Mouse (Mus musculus): ENCODE data around the gene Fam173b. TPM values are rescaled to one million over a fixed set of nuclear protein-coding genes. Genes with fewer than 3 reads are reported as not detected.

Fam173b gene
- polyA plus RNA-seq, 1 experiment from 2014 or later = 12.3 TPM

DNA sequence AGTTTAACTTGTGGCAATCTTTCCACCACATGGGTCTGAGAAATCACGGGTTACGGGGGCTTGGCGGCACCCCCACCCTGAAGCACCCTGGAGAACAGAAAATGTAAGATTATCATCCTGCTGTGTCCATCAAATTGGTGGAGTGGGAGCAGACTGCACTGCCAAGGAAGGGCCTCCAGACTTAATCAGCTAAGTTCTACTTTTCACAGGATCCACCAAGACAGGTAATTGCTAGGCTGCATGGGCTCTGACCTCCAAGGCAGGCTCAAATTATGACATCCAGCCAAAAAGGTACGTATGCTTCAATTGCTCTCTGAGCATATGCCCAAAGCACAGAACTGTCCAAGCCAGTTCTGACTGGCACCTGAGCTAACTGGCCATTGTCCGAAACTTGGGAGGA is 11.5 kb upstream of the Fam173b start:
- no peak for ATAC-seq (ENCODE audit: low FRiP score, low read depth)
- Histone ChIP-seq H3K27ac (no peak overlapping the region), H3K36me3 (peaks cover 63% of the 10 kb centered on the region), H3K27me3 (replicated peaks) (no peaks in the 10 kb centered on the region), H3K4me1 (no peaks in the 10 kb centered on the region), H3K4me2 (replicated peaks) (no peak overlapping the region), H3K9ac (no peak overlapping the region), H3K4me3 (no peak overlapping the region), H3K9me3 (no peaks in the 10 kb centered on the region)
- 95% methylated on average over 5 of the region's 5 CpGs for WGBS

DNA sequence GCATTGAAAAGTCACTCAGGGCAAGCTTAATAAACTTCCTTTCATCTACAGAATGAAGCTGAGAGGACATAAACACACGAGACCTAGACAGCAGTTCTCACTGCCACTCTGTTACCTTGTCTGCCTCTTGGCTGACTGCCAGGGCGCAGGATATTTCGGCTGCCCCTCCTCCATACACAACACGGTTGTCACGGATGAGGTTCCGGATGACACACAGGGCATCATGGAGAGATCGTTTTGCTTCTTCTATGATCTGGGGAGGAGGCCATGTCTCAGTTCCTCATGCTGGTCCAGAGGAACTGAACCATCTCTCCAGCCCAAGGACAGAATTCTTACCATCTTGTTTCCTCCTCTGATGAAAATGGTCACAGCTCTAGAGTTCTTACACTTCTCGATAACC is 9.1 kb upstream of the Fam173b start:
- H3K4me3 ChIP-seq = no peak overlapping the region
- no peaks in the 10 kb centered on the region for H3K4me1 ChIP-seq
- peaks cover 77% of the 10 kb centered on the region for H3K36me3 ChIP-seq
- no peak overlapping the region for H3K27ac ChIP-seq
- 94% methylated on average over 8 of the region's 8 CpGs for WGBS
- no peak for ATAC-seq (ENCODE audit: low FRiP score, low read depth)
- no peaks in the 10 kb centered on the region for H3K9me3 ChIP-seq
- no peaks in the 10 kb centered on the region for H3K27me3 ChIP-seq (replicated peaks)
- no peak overlapping the region for H3K4me2 ChIP-seq (replicated peaks)
- H3K9ac ChIP-seq = no peak overlapping the region

DNA sequence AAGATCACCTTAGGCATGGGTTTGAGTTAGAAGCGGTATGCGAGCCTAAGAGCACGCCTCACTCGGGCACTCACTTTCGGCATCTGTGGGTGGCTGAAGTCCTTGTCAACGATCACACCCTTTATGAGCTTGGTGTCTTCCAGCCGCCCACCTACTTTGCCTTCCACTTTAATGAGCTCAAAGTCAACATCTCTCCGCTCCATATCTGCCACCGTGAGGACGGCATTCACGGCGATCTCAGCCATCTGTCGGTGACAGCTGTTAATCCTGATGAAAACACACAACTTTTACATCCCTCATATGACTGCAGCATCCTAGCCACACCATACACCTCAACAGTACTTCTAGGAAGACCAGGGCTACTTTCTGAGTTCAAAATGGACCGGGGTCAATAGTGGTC is 7.4 kb upstream of the Fam173b start:
- Histone ChIP-seq H3K36me3 (peaks cover 80% of the 10 kb centered on the region), H3K27ac (no peak overlapping the region), H3K4me2 (replicated peaks) (no peak overlapping the region), H3K4me3 (no peak overlapping the region), H3K9me3 (no peaks in the 10 kb centered on the region), H3K4me1 (peaks cover 4% of the 10 kb centered on the region), H3K9ac (no peak overlapping the region), H3K27me3 (replicated peaks) (no peaks in the 10 kb centered on the region)
- no peak for ATAC-seq (ENCODE audit: low FRiP score, low read depth)
- whole genome bisulfite sequencing = 91% methylated on average over 14 of the region's 14 CpGs

DNA sequence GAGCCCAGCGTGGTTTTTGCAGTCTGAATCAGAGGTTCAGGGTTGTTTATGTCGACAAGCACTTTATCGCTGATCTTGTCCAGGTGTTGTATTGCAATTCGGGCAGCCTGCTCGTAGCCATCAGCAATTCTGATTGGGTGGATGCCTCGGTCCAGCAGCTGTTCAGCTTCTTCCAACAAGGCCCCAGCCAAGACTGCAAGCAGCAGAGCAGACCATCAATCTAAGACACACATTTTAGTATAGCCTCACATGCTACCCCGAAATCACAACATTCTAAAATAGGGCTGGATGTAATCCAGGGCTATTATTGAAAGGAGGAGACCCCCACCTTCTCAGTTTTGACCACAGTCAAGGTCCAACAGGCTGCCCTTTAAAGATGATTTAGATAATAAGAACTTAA is 6.0 kb upstream of the Fam173b start:
- Histone ChIP-seq H3K4me3 (no peak overlapping the region), H3K36me3 (peaks cover 66% of the 10 kb centered on the region), H3K9me3 (no peaks in the 10 kb centered on the region), H3K4me1 (peaks cover 18% of the 10 kb centered on the region), H3K27me3 (replicated peaks) (no peaks in the 10 kb centered on the region), H3K9ac (no peak overlapping the region), H3K4me2 (replicated peaks) (no peak overlapping the region), H3K27ac (no peak overlapping the region)
- ATAC-seq (ENCODE audit: low FRiP score, low read depth) = no peak
- 94% methylated on average over 7 of the region's 7 CpGs for WGBS

DNA sequence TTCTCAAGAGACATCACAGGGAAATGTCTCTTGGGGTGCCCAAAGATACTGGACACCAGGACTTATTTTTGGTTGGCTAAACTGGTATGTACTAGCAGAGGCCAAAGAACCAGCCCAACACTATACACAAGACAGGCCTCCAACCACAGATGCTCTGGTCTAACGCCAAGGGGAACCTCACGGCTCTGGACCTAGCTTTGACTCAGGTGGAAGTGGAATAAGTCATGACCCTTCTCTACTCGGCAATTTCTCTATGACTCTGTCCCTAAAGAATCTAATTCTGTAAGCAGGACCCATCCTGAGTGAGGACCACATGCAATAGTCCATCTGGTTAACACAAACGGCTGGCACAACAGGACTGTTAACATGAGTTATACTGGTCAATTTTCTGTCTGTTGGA is 1.8 kb upstream of the Fam173b start:
- H3K4me3 ChIP-seq = no peak overlapping the region
- no peak overlapping the region for H3K27ac ChIP-seq
- H3K4me1 ChIP-seq = peaks cover 21% of the 10 kb centered on the region
- H3K9ac ChIP-seq = 0 out of 2 replicates have a peak overlapping the region, but pooled peaks have one; percentile 17
- no peaks in the 10 kb centered on the region for H3K27me3 ChIP-seq (replicated peaks)
- H3K4me2 ChIP-seq (replicated peaks) = peak overlapping the region; percentile 98
- no peak for ATAC-seq (ENCODE audit: low FRiP score, low read depth)
- no peaks in the 10 kb centered on the region for H3K9me3 ChIP-seq
- H3K36me3 ChIP-seq = peaks cover 24% of the 10 kb centered on the region
- 75% methylated on average over 4 of the region's 4 CpGs for WGBS

DNA sequence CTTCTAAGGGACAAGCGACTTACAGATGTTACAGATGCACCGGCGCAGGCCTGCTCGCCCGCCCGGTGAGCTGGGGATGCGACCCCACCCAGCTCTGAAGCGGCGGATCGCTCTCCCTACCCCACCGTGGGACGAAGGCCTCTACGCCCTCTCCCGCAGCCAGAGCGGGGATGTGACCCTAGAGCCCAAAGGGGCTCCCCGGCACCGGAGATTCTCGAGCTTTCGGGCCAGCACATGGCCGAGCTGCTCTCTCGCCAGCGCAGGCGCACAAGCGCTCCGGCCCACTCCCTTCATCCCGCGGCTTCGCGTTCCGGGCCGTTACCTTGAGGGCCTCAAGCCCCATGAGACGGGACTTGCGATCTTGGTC is 390 bp upstream of the Fam173b start:
- peaks cover 11% of the 10 kb centered on the region for H3K36me3 ChIP-seq
- peak overlapping the region; percentile 93 for H3K4me3 ChIP-seq
- ATAC-seq (ENCODE audit: low FRiP score, low read depth) = peak; percentile 73
- under 1% methylated on average over 33 of the region's 33 CpGs for WGBS
- no peaks in the 10 kb centered on the region for H3K27me3 ChIP-seq (replicated peaks)
- peaks cover 21% of the 10 kb centered on the region for H3K4me1 ChIP-seq
- peak overlapping the region; percentile 98 for H3K4me2 ChIP-seq (replicated peaks)
- peak overlapping the region; percentile 29; the same call in 1 of the 2 replicates for H3K27ac ChIP-seq
- peak overlapping the region; percentile 95 for H3K9ac ChIP-seq
- H3K9me3 ChIP-seq = no peaks in the 10 kb centered on the region

DNA sequence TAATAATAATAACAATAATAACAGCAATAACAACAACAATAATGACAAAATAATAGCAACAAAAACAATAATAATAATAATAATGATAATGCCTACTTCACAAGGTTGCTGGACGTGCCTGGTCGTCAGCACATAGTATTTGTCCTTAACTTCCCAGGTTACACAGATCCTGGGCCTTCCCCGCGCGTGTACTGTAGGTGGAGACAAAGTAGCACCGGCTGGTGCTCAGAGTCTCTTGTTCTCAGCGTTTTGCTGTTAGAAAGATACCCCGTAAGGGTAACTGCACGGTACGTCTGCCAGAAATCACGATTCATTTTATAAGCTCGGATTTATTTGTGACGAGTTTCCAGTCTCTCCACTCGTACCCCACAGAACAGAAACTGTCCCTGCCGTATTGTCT is 774 bp downstream of the Fam173b start:
- peak overlapping the region; percentile 95 for H3K9ac ChIP-seq
- peaks cover 21% of the 10 kb centered on the region for H3K4me1 ChIP-seq
- peak overlapping the region; percentile 98 for H3K4me2 ChIP-seq (replicated peaks)
- H3K27ac ChIP-seq = peak overlapping the region; percentile 87; the same call in 1 of the 2 replicates
- peaks cover 6% of the 10 kb centered on the region for H3K36me3 ChIP-seq
- H3K4me3 ChIP-seq = peak overlapping the region; percentile 93
- peak; percentile 73 for ATAC-seq (ENCODE audit: low FRiP score, low read depth)
- no peaks in the 10 kb centered on the region for H3K27me3 ChIP-seq (replicated peaks)
- H3K9me3 ChIP-seq = no peaks in the 10 kb centered on the region
- whole genome bisulfite sequencing = 10% methylated on average over 15 of the region's 15 CpGs

DNA sequence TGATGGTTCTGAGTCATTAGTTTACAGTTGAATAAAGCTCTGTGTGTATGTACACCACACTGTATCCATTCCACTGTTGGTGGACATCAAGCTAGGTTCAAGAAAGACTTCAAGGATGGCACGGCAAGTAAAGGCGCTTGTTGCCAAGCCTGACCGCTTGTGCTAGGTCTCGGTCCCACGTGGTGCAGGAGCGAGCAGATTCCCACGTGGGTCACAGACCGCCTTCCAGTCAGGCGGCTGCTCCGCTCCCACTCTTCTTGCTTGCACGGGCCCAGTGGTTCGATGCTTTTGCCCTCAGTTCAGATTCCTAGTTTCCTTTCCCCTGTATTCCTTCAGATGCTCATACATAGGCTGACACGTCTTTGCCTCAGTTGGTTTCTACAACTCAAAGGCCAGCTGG is 1.5 kb downstream of the Fam173b start:
- 91% methylated on average over 13 of the region's 13 CpGs for WGBS
- no peak for ATAC-seq (ENCODE audit: low FRiP score, low read depth)
- Histone ChIP-seq H3K9ac (no peak overlapping the region), H3K4me3 (peak overlapping the region; percentile 93; the same call in 1 of the 2 replicates), H3K27ac (no peak overlapping the region), H3K9me3 (no peaks in the 10 kb centered on the region), H3K27me3 (replicated peaks) (no peaks in the 10 kb centered on the region), H3K4me2 (replicated peaks) (peak overlapping the region; percentile 98), H3K36me3 (peaks cover under 1% of the 10 kb centered on the region; the same call in 1 of the 2 replicates), H3K4me1 (peaks cover 21% of the 10 kb centered on the region)

DNA sequence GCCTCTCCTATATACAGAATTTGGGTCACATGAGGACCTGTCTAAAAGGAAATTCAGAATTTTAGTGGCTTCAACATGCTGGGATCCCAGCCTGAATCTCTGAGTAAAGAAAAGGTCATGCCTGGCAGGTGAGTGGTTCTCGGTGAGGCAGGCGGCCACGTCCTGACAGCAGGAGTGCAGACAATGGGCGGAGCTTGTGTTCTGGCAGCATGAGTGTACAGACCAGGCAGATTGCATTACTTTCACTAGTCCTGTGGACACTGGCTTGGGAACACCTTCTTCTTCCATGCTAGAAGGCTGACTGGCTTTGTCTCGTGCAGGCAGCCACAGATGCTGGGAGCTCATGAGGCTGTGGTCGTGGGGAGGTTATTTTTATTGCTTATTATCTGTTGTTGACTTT is 5.2 kb downstream of the Fam173b start:
- Histone ChIP-seq H3K9me3 (no peaks in the 10 kb centered on the region), H3K4me2 (replicated peaks) (no peak overlapping the region), H3K9ac (no peak overlapping the region), H3K36me3 (no peaks in the 10 kb centered on the region; the same call in 1 of the 2 replicates), H3K27ac (no peak overlapping the region), H3K4me1 (no peaks in the 10 kb centered on the region; the same call in 1 of the 2 replicates), H3K27me3 (replicated peaks) (no peaks in the 10 kb centered on the region), H3K4me3 (no peak overlapping the region)
- WGBS = 68% methylated on average over 6 of the region's 6 CpGs
- ATAC-seq (ENCODE audit: low FRiP score, low read depth) = no peak

DNA sequence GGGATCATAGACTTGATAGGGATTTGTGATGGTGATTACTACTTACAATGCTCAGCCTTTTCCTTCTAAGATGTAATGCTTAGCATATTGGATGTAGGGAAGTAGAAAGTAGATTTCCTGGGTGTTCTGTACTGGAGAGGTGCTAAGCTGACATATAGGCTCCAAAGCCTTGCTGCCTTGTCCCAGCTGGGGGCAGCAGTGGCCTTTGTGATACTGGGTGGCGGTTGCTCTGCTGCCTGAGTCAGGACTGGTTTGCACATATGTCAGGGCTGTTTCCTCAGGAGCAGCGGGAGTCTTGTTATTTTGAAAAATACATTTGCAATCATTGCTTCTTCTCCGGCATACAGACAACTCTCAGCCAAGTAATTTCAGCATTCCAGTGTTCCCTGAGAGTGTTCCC is 9.4 kb downstream of the Fam173b start:
- 76% methylated on average over 3 of the region's 3 CpGs for WGBS
- Histone ChIP-seq H3K4me2 (replicated peaks) (no peak overlapping the region), H3K4me1 (no peaks in the 10 kb centered on the region), H3K27me3 (replicated peaks) (no peaks in the 10 kb centered on the region), H3K9me3 (no peaks in the 10 kb centered on the region), H3K27ac (no peak overlapping the region), H3K36me3 (peaks cover 8% of the 10 kb centered on the region; the same call in 1 of the 2 replicates), H3K9ac (no peak overlapping the region), H3K4me3 (no peak overlapping the region)
- no peak for ATAC-seq (ENCODE audit: low FRiP score, low read depth)

DNA sequence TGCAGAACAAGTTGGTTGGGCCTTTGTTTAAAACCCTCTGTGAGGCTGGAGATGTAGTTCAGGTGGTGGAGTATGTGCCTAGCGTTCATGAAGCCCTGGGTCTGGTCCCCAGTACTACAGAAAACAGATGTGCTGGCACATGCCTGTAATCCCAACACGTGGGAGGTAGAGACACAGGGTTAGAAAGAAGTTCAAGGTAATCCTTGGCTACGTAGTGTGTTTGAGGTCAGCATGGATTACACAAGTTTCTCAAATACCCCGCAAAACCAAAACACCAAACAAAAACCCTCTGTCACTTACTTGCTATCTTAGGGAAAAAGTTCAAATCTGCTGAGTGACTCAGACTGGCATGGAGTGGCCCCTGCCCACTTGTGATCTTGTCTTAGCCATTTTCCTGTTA is 10.3 kb downstream of the Fam173b start:
- H3K36me3 ChIP-seq = peaks cover 12% of the 10 kb centered on the region; the same call in 1 of the 2 replicates
- no peaks in the 10 kb centered on the region for H3K9me3 ChIP-seq
- 93% methylated on average over 4 of the region's 4 CpGs for WGBS
- no peak overlapping the region for H3K9ac ChIP-seq
- no peaks in the 10 kb centered on the region for H3K4me1 ChIP-seq
- no peak overlapping the region for H3K27ac ChIP-seq
- no peak overlapping the region for H3K4me3 ChIP-seq
- ATAC-seq (ENCODE audit: low FRiP score, low read depth) = no peak
- no peak overlapping the region for H3K4me2 ChIP-seq (replicated peaks)
- no peaks in the 10 kb centered on the region for H3K27me3 ChIP-seq (replicated peaks)

DNA sequence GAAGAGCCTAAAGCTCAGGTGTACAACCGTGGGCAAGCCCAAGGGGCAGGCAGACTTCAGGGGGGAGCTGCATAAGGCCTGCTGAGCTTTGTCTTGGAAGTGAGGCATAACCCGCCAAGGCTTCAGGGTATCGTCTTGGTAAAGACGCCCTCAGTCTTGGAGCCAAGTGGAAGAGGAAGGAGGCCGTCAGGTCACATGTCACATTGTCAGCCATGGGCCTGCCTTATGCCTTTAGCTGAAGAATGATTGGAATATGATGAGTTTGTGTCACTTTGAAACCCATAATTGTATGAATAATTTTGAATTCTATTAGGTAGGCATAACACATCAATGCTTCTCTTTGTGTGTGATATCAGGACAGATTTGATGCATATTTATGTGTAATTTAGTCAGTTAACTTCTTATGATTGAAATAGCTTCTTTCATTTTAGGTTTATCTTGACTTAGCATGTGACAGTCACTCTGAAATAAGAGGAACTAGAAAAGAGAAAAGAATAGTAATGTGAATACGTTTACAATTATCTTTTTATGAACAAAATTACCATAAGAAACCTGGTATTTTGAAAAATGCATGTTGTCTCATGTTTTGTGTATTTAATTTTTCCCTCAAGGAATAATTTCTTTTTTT is 12.3 kb downstream of the Fam173b start:
- H3K27ac ChIP-seq = no peak overlapping the region
- H3K4me2 ChIP-seq (replicated peaks) = no peak overlapping the region
- WGBS = 90% methylated on average over 6 of the region's 6 CpGs
- H3K9ac ChIP-seq = no peak overlapping the region
- no peaks in the 10 kb centered on the region for H3K27me3 ChIP-seq (replicated peaks)
- H3K36me3 ChIP-seq = peaks cover 24% of the 10 kb centered on the region; the same call in 1 of the 2 replicates
- no peak overlapping the region for H3K4me3 ChIP-seq
- no peaks in the 10 kb centered on the region for H3K4me1 ChIP-seq
- no peaks in the 10 kb centered on the region for H3K9me3 ChIP-seq
- no peak for ATAC-seq (ENCODE audit: low FRiP score, low read depth)

DNA sequence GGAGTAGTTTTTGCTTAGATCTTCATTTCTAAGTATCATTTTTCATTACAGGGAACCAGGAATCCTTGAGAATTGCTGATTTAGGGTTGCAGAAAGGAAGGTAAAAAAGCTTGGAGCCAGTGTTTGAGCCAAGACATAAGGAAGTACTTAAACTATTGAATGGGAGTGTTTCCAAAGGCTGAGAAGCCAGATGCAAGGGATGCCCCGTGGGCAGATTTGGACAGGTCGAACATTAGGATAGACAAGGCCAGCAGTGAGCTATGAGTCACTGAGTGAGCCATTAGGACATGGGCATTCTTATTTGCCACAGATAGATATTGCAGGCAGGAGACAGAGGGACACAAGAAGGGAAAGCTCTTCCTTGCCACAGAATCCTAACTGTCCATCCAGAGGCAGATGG is 13.0 kb downstream of the Fam173b start:
- no peak overlapping the region for H3K4me3 ChIP-seq
- no peaks in the 10 kb centered on the region for H3K4me1 ChIP-seq
- H3K27me3 ChIP-seq (replicated peaks) = no peaks in the 10 kb centered on the region
- H3K9ac ChIP-seq = no peak overlapping the region
- ATAC-seq (ENCODE audit: low FRiP score, low read depth) = no peak
- WGBS = 86% methylated on average over 2 of the region's 2 CpGs
- no peaks in the 10 kb centered on the region for H3K9me3 ChIP-seq
- no peak overlapping the region for H3K27ac ChIP-seq
- H3K36me3 ChIP-seq = peaks cover 24% of the 10 kb centered on the region; the same call in 1 of the 2 replicates
- no peak overlapping the region for H3K4me2 ChIP-seq (replicated peaks)

Data from neural tube, embryonic 12.5 days (tissue).